ENCODE assay signal across 9 mouse cellular contexts in the genomic region with DNA sequence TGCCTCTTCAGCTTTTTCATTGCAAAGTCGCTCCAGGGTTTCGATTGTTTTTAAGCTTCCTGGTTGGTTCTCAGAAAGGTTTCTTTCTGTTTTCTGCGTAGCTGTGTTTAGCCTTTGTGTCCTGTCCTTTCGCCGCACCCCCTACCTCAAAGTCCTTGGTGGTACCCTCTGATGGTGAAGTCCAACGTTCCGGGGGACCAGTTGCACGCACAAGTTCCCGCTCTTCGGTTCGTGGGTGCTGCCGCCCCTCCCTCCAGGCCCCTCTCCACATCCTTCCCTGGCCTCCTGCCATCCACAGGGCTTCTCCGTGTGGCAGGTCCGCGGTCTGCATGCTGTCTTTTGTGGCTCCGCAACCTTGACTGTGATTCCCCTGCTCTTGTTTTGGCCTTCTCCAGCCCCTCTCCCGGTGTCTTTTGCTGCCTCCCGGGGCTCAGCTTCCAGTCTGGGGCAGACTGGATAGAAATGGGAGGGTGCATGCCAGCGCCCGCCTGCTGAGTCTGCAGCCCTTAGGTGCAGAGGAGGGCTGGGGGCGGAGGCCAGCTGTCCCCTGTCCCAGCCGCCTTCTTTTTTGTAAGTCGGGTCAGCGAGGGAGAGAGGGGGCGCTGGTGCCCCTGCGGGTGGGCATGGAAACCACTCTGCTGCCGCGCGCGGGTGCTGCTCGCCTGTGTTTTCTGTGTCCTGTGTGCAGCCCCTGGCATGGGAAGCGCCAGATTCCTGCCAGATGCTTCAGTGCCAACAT. TPM values are rescaled to one million over a fixed set of nuclear protein-coding genes. Genes with fewer than 3 reads are reported as not detected.
DNase-seq lines count a peak whose midpoint lies in the region; ATAC-seq lines count a peak whose summit lies in the region.
"Had no signal": no experiment of that assay in that cellular context is flagged by ENCODE, and none has a peak within 500 bp of the region (broad histone marks: within the 10 kb centered on the region; RNA-seq: fewer than 3 reads in every experiment).

No protein-coding gene starts in this region.

- DNase-seq in cerebellum, postnatal 14 days: peak; percentile 57 to 64
- no peak for DNase-seq in cerebellum, adult 11 months
- DNase-seq in embryo, embryonic 11 days: peak; percentile 70
- DNase-seq in kidney, postnatal 10 days: peak; percentile 53
- DNase-seq in liver, embryonic 11.5 days (ENCODE audit: low spot score): peak; percentile 42
- peak; percentile 28 to 60 for DNase-seq in urinary bladder, postnatal 4 days (ENCODE audit: low spot score in 2 of 2)

- peak overlapping the region; percentile 60 to 63 for H3K4me3 ChIP-seq in heart, embryonic 14.5 days (ENCODE audit: control insufficient read depth in 1 of 2, insufficient read depth in 1 of 2, low read depth in 1 of 2, low read length in 2 of 2)
- H3K4me3 ChIP-seq in liver, embryonic 11.5 days (ENCODE audit: low read depth, low read length): peak overlapping the region; percentile 53
- H3K4me3 ChIP-seq in neural tube, embryonic 13.5 days: peak overlapping the region; percentile 55

- H3K27ac ChIP-seq in heart, embryonic 14.5 days (replicated peaks in 1 of 2; ENCODE audit: control insufficient read depth in 1 of 2, insufficient read depth in 1 of 2, low read depth in 2 of 2, low read length in 2 of 2): no peak overlapping the region
- H3K27ac ChIP-seq in liver, embryonic 11.5 days (ENCODE audit: low read depth, low read length): no peak overlapping the region
- peak overlapping the region; percentile 68 for H3K27ac ChIP-seq in neural tube, embryonic 13.5 days (replicated peaks)

- ATAC-seq in heart, embryonic 14.5 days (ENCODE audit: insufficient number of reproducible peaks, insufficient read depth, low FRiP score, low read depth): peak; percentile 21; the same call in 1 of the 2 replicates
- ATAC-seq in liver, embryonic 11.5 days (replicated peaks; ENCODE audit: low FRiP score): no peak
- peak; percentile 70 for ATAC-seq in neural tube, embryonic 13.5 days (ENCODE audit: low read depth)

- H3K9ac ChIP-seq in heart, embryonic 14.5 days (ENCODE audit: low read length): peak overlapping the region; percentile 76
- peak overlapping the region; percentile 36; the same call in 1 of the 2 replicates for H3K9ac ChIP-seq in liver, embryonic 11.5 days (ENCODE audit: low read depth, low read length)
- H3K9ac ChIP-seq in neural tube, embryonic 13.5 days: peak overlapping the region; percentile 78

- 0 out of 2 replicates have a peak, but pooled peaks cover 3% of the 10 kb centered on the region for H3K27me3 ChIP-seq in heart, embryonic 14.5 days (ENCODE audit: control insufficient read depth, insufficient read depth, low read length)
- peaks cover 4% of the 10 kb centered on the region for H3K27me3 ChIP-seq in liver, embryonic 11.5 days (replicated peaks; ENCODE audit: control insufficient read depth, insufficient read depth, low read length)
- H3K27me3 ChIP-seq in neural tube, embryonic 13.5 days: no peaks in the 10 kb centered on the region

- WGBS in heart, embryonic 14.5 days: under 1% methylated on average over 32 of the region's 32 CpGs
- 2% methylated on average over 32 of the region's 32 CpGs for WGBS in liver, embryonic 11.5 days
- under 1% methylated on average over 32 of the region's 32 CpGs for WGBS in neural tube, embryonic 13.5 days

- H3K36me3 ChIP-seq in heart, embryonic 14.5 days (ENCODE audit: control insufficient read depth, insufficient read depth, low read length): no peaks in the 10 kb centered on the region
- no peaks in the 10 kb centered on the region for H3K36me3 ChIP-seq in liver, embryonic 11.5 days (ENCODE audit: control insufficient read depth, insufficient read depth, low read length)
- no peaks in the 10 kb centered on the region for H3K36me3 ChIP-seq in neural tube, embryonic 13.5 days

- no peaks in the 10 kb centered on the region for H3K9me3 ChIP-seq in heart, embryonic 14.5 days (ENCODE audit: control insufficient read depth, low read length)
- H3K9me3 ChIP-seq in liver, embryonic 11.5 days (ENCODE audit: control insufficient read depth, low read length): no peaks in the 10 kb centered on the region
- H3K9me3 ChIP-seq in neural tube, embryonic 13.5 days: no peaks in the 10 kb centered on the region

- H3K4me1 ChIP-seq in heart, embryonic 14.5 days (ENCODE audit: control insufficient read depth in 2 of 2, insufficient read depth in 2 of 2, low read length in 2 of 2): no peaks in the 10 kb centered on the region
- no peaks in the 10 kb centered on the region for H3K4me1 ChIP-seq in liver, embryonic 11.5 days (replicated peaks; ENCODE audit: control insufficient read depth, insufficient read depth, low read length)
- H3K4me1 ChIP-seq in neural tube, embryonic 13.5 days (replicated peaks): peaks cover 61% of the 10 kb centered on the region

- peak overlapping the region; percentile 91 for H3K4me2 ChIP-seq in heart, embryonic 14.5 days (ENCODE audit: low read length)
- H3K4me2 ChIP-seq in liver, embryonic 11.5 days: peak overlapping the region; percentile 70
- peak overlapping the region; percentile 89 for H3K4me2 ChIP-seq in neural tube, embryonic 13.5 days

RNA-seq across cellular contexts. Expression of a gene that starts 3.7 kb away (rescaled TPM):
- polyA plus RNA-seq in heart, embryonic 14.5 days (2014; fragmentation: Nextera tagmentation; extraction: Ambion mirVana): 0.11 and 0.38 TPM in 2 replicates
- polyA plus RNA-seq in liver, embryonic 11.5 days (2014; fragmentation: Nextera tagmentation; extraction: Ambion mirVana): 0.40 and 0.85 TPM in 2 replicates
- 21.2 and 26.0 TPM in 2 replicates for polyA plus RNA-seq in neural tube, embryonic 13.5 days (2015; fragmentation: Nextera tagmentation; extraction: Ambion mirVana)

RNA-seq across cellular contexts. Expression of a gene that starts 49.3 kb away (rescaled TPM):
- not detected in 2 replicates for polyA plus RNA-seq in heart, embryonic 14.5 days (2014; fragmentation: Nextera tagmentation; extraction: Ambion mirVana)
- not detected in 2 replicates for polyA plus RNA-seq in liver, embryonic 11.5 days (2014; fragmentation: Nextera tagmentation; extraction: Ambion mirVana)
- polyA plus RNA-seq in neural tube, embryonic 13.5 days (2015; fragmentation: Nextera tagmentation; extraction: Ambion mirVana): not detected in 2 replicates
- polyA plus RNA-seq: large intestine, adult 2 months had no signal

Comparison
In these comparisons a context has a peak if more than half of its experiments do, and no peak if none do; other contexts are left out.
1. RNA of a gene that starts 3.7 kb away (polyA plus RNA-seq): 21.2 to 26.0 TPM in neural tube, embryonic 13.5 days; 0.40 to 0.85 TPM in liver, embryonic 11.5 days and 0.11 to 0.38 TPM in heart, embryonic 14.5 days; every median in the first group is over 10 times any median in the second.
2. Peak in every context shown above with its lines, with median percentiles within 50 percentile points of each other: H3K4me2 ChIP-seq, H3K4me3 ChIP-seq and H3K9ac ChIP-seq.